ENCODE assay signal across 9 mouse cellular contexts in the genomic region with DNA sequence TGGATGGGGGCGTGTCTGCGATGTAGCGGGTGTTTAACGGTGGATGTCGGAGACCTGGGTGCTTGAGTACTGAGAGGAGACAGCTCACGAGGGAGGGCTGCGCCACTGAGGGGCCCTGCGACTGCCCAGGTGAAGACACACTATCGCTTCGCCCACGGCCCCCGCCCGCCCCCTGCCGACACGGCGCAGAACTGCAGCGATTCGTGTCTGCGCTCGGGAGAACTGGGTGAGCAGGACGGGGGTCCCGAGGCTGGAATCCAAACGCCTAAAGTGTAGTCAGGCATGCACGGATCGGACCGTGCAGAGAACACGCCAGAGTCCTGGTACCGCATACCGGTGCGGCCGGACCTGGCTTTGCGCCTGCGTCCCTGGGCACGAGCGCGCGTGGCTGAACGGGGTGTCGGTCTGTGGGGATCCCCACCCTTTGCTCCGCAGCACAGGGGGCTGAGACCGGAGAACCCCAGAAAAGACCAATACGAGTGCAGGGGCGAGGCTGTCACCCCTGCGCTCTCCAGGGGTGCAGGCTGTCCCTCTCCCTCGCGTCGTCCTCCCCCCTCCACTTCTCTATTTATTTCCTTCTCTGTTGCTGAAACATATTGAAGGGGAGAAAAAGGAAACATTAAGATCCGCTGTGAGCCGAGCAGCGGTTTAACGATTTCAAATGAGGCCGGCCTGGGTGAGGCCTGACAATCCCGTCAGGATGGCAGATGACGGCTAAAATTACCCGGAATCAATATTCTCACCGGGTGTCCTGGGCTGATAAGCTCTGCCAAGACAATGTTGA. TPM values are rescaled to one million over a fixed set of nuclear protein-coding genes. Genes with fewer than 3 reads are reported as not detected.
A peak's percentile ranks its signal among the peaks of the same experiment; 100 is the strongest.
DNase-seq lines count a peak whose midpoint lies in the region; ATAC-seq and TF ChIP-seq lines count a peak whose summit lies in the region.
"Had no signal": no experiment of that assay in that cellular context is flagged by ENCODE, and none has a peak within 500 bp of the region (broad histone marks: within the 10 kb centered on the region; RNA-seq: fewer than 3 reads in every experiment).

No protein-coding gene starts in this region.

- ATAC-seq in common myeloid progenitor, adult 5-6 weeks (replicated peaks; ENCODE audit: low read depth, poor library complexity, severe bottlenecking), result peak; percentile 66
- no peak for ATAC-seq in lung, embryonic 14.5 days (ENCODE audit: insufficient read depth)
- ATAC-seq in neural tube, embryonic 14.5 days (ENCODE audit: low read depth), result peak; percentile 68

- H3K9ac ChIP-seq in lung, embryonic 14.5 days, result no peak overlapping the region
- H3K9ac ChIP-seq in neural tube, embryonic 14.5 days (replicated peaks; ENCODE audit: low read depth, low read length), result peak overlapping the region; percentile 32; the same call in 1 of the 2 replicates

- DNase-seq in NIH3T3 (ENCODE audit: low read depth), result peak; percentile 52
- peak; percentile 22 for DNase-seq in gastrocnemius, postnatal 25 days
- peak; percentile 27 for DNase-seq in kidney, adult 9 months
- peak; percentile 39 for DNase-seq in lung, embryonic 14.5 days
- DNase-seq in thymus, postnatal 36 days, result peak; percentile 59 to 68

- H3K9me3 ChIP-seq in lung, embryonic 14.5 days (ENCODE audit: low read depth, low read length), result no peaks in the 10 kb centered on the region
- H3K9me3 ChIP-seq in neural tube, embryonic 14.5 days (ENCODE audit: control insufficient read depth, low read length), result no peaks in the 10 kb centered on the region

- H3K27ac ChIP-seq in lung, embryonic 14.5 days (ENCODE audit: low read depth), result no peak overlapping the region
- H3K27ac ChIP-seq in neural tube, embryonic 14.5 days (ENCODE audit: low read depth, low read length), result no peak overlapping the region

- no peaks in the 10 kb centered on the region for H3K79me3 ChIP-seq in C2C12 (ENCODE audit: low read depth)

- TF ChIP-seq CTCF in C2C12 (IDR thresholded peaks at IDR 0.05; ENCODE audit: control insufficient read depth, insufficient read depth, insufficient read length), result peak; percentile 78
- TF ChIP-seq CTCF in lung, embryonic 14.5 days (IDR thresholded peaks at IDR 0.05; ENCODE audit: low read depth), result peak; percentile 95

- 6% methylated on average over 56 of the region's 56 CpGs for WGBS in lung, embryonic 14.5 days
- 3% methylated on average over 56 of the region's 56 CpGs for WGBS in neural tube, embryonic 14.5 days

- no peak overlapping the region for H3ac ChIP-seq in C2C12 (ENCODE audit: control insufficient read depth, insufficient read length, low read depth)

- H3K36me3 ChIP-seq in C2C12 (ENCODE audit: control insufficient read depth, insufficient read depth), result no peaks in the 10 kb centered on the region
- H3K36me3 ChIP-seq in lung, embryonic 14.5 days (ENCODE audit: insufficient read depth), result no peaks in the 10 kb centered on the region
- H3K36me3 ChIP-seq in neural tube, embryonic 14.5 days (ENCODE audit: control insufficient read depth, insufficient read depth, low read length), result no peaks in the 10 kb centered on the region

- peaks cover 50% of the 10 kb centered on the region for H3K27me3 ChIP-seq in C2C12 (ENCODE audit: control insufficient read depth, insufficient read depth, insufficient read length)
- peaks cover 19% of the 10 kb centered on the region for H3K27me3 ChIP-seq in lung, embryonic 14.5 days (ENCODE audit: insufficient read depth, low read length)
- peaks cover 46% of the 10 kb centered on the region for H3K27me3 ChIP-seq in neural tube, embryonic 14.5 days (ENCODE audit: control insufficient read depth, insufficient read depth, low read length)

- H3K4me2 ChIP-seq in lung, embryonic 14.5 days, result peak overlapping the region; percentile 53
- H3K4me2 ChIP-seq in neural tube, embryonic 14.5 days (ENCODE audit: low read depth, low read length), result peak overlapping the region; percentile 56

- H3K4me3 ChIP-seq in C2C12 (ENCODE audit: insufficient read depth, poor library complexity, severe bottlenecking), result no peak overlapping the region
- peak overlapping the region; percentile 25 for H3K4me3 ChIP-seq in lung, embryonic 14.5 days (ENCODE audit: low read depth, low read length)
- H3K4me3 ChIP-seq in neural tube, embryonic 14.5 days (ENCODE audit: low read depth, low read length), result peak overlapping the region; percentile 24

- H3K79me2 ChIP-seq in C2C12 (ENCODE audit: control insufficient read depth, insufficient read depth), result no peaks in the 10 kb centered on the region

- no peaks in the 10 kb centered on the region for H3K4me1 ChIP-seq in lung, embryonic 14.5 days (ENCODE audit: insufficient read depth)
- peaks cover 5% of the 10 kb centered on the region; the same call in 1 of the 2 replicates for H3K4me1 ChIP-seq in neural tube, embryonic 14.5 days (ENCODE audit: control insufficient read depth, insufficient read depth, low read length)

TF ChIP-seq in C2C12, 6 proteins besides CTCF, POLR2A, EP300 and RAD21:
- no peak for TF ChIP-seq FOSL1 (IDR thresholded peaks at IDR 0.05; ENCODE audit: insufficient read depth, low read length, poor library complexity, severe bottlenecking)
- no peak for TF ChIP-seq MAX (IDR thresholded peaks at IDR 0.05)
- TF ChIP-seq MYOG (IDR thresholded peaks at IDR 0.05; ENCODE audit: control insufficient read depth, extremely low read depth, insufficient read length), result no peak
- no peak for TF ChIP-seq CEBPB (IDR thresholded peaks at IDR 0.05; ENCODE audit: low read depth)
- TF ChIP-seq MYOD1 (IDR thresholded peaks at IDR 0.05; ENCODE audit: control insufficient read depth, insufficient read length, low read depth), result no peak

RNA-seq across cellular contexts. Expression of gene Nkx1-1, which starts 9.3 kb away (rescaled TPM):
- polyA plus RNA-seq in C2C12 (2012; fragmentation: generic; extraction: Trizol), result not detected
- total RNA-seq in common myeloid progenitor, adult 5-6 weeks (2017), result not detected in 2 replicates
- total RNA-seq in gastrocnemius, postnatal 25 days (2021), result not detected
- not detected in 2 replicates for polyA plus RNA-seq in lung, embryonic 14.5 days (2014; fragmentation: Nextera tagmentation; extraction: Ambion mirVana)
- polyA plus RNA-seq in neural tube, embryonic 14.5 days (2014; fragmentation: Nextera tagmentation; extraction: Ambion mirVana), result 0.44 and 0.74 TPM in 2 replicates
- total RNA-seq: gastrocnemius, postnatal 4 days had no signal
